Mouse (Mus musculus) embryonic stem cell, embryonic (primary cell): ENCODE data around the gene Kif5a.

Experiments used
- CTCF ChIA-PET, 4 experiments: fragments of 300-600 bp in 2 of 4; fragments of 350-600 bp in 2 of 4; sonication (Branson Sonifier 250); formaldehyde crosslinking; loops; one replicate each; lab custom pipeline; 2022; ENCODE audit warnings: inconsistent platforms in 2 of 4; lab: Charles Lee
- POLR2A ChIA-PET, 4 experiments: fragments of 300-600 bp in 2 of 4; fragments of 350-600 bp in 2 of 4; sonication (Branson Sonifier 250); formaldehyde crosslinking; loops; one replicate each; lab custom pipeline; 2022; ENCODE audit warnings: antibody characterized with exemption in 4 of 4, inconsistent platforms in 1 of 4; lab: Charles Lee

Gene Kif5a

DNA sequence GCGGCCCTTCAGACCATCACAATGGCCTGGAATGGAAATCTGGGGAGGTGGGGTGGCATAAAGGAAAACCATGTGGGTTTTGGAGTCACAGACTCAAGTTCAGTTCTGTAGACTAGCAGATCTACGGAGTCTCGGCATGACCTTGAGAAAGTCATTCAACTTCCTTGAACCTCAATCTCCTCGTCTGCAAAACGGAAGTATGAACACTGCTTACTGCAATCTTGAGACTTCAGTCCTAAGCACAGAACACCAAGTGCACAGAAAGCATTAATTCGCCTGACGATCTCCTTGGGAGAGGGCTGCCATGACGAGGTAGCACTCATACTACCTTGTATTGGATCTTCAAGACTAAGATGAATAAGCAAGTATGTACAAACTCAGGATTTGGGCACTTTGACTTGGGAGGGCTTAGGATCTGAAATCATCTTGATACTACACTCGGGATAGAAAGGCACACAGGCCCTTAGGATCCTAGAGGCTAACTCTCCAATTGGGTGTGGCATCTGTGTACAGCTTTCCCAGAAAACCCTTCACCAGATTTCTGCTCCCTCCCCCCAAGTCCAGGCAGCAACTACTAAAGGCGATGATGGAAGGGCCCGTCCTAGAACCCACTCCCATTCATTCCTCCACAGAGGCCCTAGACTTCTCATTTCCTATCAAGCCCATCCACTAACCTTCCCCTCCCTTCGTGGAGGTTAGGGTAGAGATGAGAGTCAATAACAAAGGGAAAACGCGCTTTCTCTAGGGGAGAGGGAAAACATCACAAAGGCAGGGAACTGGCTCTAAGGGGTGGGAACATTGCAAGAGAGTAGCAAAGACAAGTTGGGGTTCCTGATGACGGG, 1.2 kb downstream of the Kif5a start:
- CTCF ChIA-PET = no interaction called here
- POLR2A ChIA-PET = interaction anchor here in 2 of 4 experiments (1.3 to 3.8 kb wide), 6 partner anchors 11 to 72 kb away, joined by 3 to 13 read pairs (median 8); no protein-coding TSS in a partner anchor

GRCm38 (mm10) chr10:127258489-127258888, 4.7 kb downstream of the Kif5a start:
- ChIA-PET POLR2A (interaction anchor here in 3 of 4 experiments (0.6 to 1.7 kb wide), 6 partner anchors 19 to 53 kb away, joined by 3 to 10 read pairs (median 4); partner anchors contain the start of genes Mars (in 1 of the 3) and Pip4k2c (in 1 of the 3)), CTCF (no interaction called here)

DNA sequence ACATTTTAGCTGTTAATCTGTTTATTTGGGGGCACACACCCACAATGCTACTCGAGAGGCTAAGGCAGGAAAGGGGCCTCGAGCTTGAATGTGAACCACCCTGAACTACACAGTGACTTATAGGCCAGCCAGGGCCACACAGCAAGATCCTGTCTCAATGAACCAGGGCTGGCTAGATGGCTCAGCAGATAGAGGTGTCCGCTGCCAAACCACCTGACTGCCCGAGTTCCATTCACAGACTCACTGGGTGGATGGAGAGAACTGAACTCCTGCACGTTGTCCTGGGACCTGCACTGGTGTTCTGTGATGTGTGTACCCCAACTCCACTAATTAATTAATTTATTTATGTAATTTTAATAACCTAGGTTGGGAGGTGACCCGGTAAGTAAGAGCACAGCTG, 5.4 kb downstream of the Kif5a start:
- ChIA-PET POLR2A (interaction anchor here in 2 of 4 experiments (0.9 to 1.7 kb wide), 6 partner anchors 18 to 53 kb away, joined by 3 to 10 read pairs (median 4); partner anchors contain the start of gene Pip4k2c (in 1 of the 2)), CTCF (no interaction called here)

- ChIA-PET POLR2A (interaction anchor here in 3 of 4 experiments (0.6 to 1.5 kb wide), 17 partner anchors 10 to 275 kb away, joined by 3 to 9 read pairs (median 3); partner anchors contain the start of genes Dctn2 (in 1 of the 3), Mars (in 1 of the 3), Pip4k2c (in 1 of the 3) and Slc26a10 (in 1 of the 3)), CTCF (interaction anchor here in 2 of 4 experiments (0.6 to 1.2 kb wide), 6 partner anchors 44 to 1324 kb away, joined by 3 to 4 read pairs (median 3); partner anchors contain the start of genes Mars (in 1 of the 2) and Pip4k2c (in 1 of the 2))
Measured at GRCm38 (mm10) chr10:127255625-127256345, 7.4 kb downstream of the Kif5a start.

DNA sequence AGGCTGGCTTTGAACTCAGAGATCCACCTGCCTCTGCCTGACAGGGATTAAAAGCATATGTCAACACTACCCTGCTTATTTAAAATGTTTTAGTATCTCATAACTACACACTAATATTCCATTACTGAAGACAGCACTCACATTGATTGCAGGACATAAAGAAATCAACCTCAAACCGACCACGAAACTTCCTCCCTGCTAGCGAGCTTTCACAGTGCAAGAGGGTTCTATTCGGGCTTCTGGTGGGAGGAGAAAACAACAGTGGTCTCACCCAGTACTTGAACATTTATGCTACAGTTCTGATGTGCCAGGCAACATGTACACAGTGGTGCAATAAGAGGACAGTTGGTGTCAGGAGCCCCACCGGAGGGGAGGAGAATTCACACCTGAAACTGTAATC, 12.3 kb downstream of the Kif5a start:
- ChIA-PET CTCF (interaction anchor here in 1 of 4 experiments (1.5 kb wide), 1 partner anchor 81 kb away, joined by 4 read pairs; no protein-coding TSS in a partner anchor), POLR2A (interaction anchor here in 1 of 4 experiments (1.2 to 1.3 kb wide), 3 partner anchors 9 to 35 kb away, joined by 3 to 6 read pairs (median 3); no protein-coding TSS in a partner anchor)

DNA sequence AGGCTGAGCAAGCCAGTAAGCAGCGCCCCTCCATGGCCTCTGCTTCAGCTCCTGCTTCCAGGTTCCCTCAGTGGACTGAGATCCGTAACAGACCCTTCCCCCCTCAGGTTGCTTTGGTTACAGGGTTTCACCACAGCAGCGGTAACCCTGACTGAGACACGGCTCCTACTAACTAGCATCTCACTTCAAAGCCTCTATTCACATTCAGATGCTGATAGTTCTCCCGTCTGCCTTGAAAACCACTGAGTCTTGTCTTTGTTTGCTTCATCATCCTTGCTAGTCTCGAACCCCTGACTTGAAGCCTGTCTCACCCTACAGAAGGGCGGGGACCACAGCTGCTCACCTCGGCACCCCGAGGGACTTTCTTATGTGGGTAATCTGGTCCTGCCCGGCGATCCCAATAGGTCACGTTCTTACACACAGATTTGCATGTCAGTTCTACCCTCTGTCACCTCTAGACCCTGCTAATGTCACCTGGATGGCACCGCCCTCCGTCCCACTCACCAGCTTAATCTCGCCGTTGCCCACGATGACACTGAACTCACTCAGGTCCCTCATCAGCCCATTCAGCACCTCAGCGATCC, 24.8 kb downstream of the Kif5a start:
- POLR2A ChIA-PET = interaction anchor here (0.5 to 5.2 kb wide), 30 partner anchors 8 to 786 kb away, joined by 3 to 37 read pairs (median 4); partner anchors contain the start of genes Kif5a (in 3 of the 4), Pip4k2c (in 3 of the 4), Mars (in 1 of the 4) and Os9 (in 1 of the 4)
- CTCF ChIA-PET = interaction anchor here (0.5 to 1.9 kb wide), 14 partner anchors 8 to 364 kb away, joined by 3 to 8 read pairs (median 4); partner anchors contain the start of gene Gli1 (in 1 of the 4)

DNA sequence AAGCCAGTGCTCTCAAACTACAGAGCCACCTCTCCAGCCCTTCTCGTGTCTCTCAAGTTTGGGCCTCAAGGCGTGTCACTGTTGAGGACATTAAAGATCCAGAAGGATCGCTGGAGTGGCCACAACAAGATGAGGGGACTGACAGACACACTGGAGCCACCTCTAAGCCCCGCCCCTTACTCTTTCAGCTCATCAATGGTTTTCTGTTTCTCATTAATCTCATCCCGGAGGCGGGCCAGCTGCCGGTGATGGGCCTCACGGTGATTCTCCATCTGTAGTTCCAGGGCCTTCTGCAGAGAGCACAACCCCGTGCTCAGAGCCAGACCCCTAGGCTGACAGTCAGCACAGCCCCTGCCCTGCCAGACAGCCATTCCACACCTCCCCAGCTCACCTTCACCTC, 26.6 kb downstream of the Kif5a start:
- ChIA-PET POLR2A (interaction anchor here (0.6 to 5.2 kb wide), 29 partner anchors 9 to 115 kb away, joined by 3 to 37 read pairs (median 4); partner anchors contain the start of genes Pip4k2c (in 3 of the 4), Kif5a (in 1 of the 4) and Os9 (in 1 of the 4)), CTCF (interaction anchor here in 3 of 4 experiments (0.6 to 1.6 kb wide), 11 partner anchors 8 to 951 kb away, joined by 3 to 11 read pairs (median 3); partner anchors contain the start of gene Arhgap9 (in 1 of the 3))

- POLR2A ChIA-PET = interaction anchor here in 3 of 4 experiments (0.5 to 5.0 kb wide), 9 partner anchors 11 to 280 kb away, joined by 3 to 53 read pairs (median 4); partner anchors contain the start of gene Pip4k2c (in 1 of the 3)
- CTCF ChIA-PET = interaction anchor here in 3 of 4 experiments (0.6 to 2.6 kb wide), 5 partner anchors 24 to 124 kb away, joined by 3 to 12 read pairs (median 4); no protein-coding TSS in a partner anchor
Measured at GRCm38 (mm10) chr10:127233141-127233540, 30.0 kb downstream of the Kif5a start.

DNA sequence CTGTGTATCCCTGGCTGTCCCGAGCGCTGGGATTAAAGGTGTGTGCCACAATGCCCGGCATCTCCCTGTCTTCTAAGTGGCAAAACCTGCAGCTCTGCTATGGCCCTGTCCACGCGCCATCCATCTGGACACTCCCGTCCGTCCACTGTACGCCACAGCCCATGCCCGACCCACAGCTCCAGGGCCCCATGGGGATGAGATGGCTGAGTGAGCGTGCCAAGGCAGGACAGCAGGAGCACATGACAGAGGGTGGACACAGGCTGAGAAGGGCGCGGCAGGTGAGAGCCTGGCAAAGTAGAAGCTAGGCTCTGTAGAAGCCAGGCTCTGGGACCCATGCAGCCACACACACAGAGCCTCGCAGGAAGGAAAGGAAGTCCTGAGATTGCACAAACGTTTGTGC, 31.4 kb downstream of the Kif5a start:
- CTCF ChIA-PET = interaction anchor here (0.6 to 2.6 kb wide), 21 partner anchors 20 to 174 kb away, joined by 3 to 12 read pairs (median 4); partner anchors contain the start of gene Pip4k2c (in 1 of the 4)
- POLR2A ChIA-PET = interaction anchor here in 3 of 4 experiments (0.6 to 5.0 kb wide), 35 partner anchors 8 to 281 kb away, joined by 3 to 53 read pairs (median 4); partner anchors contain the start of genes Pip4k2c (in 3 of the 3), Os9 (in 2 of the 3), Arhgap9 (in 1 of the 3) and Cdk4 (in 1 of the 3)

- POLR2A ChIA-PET = interaction anchor here in 3 of 4 experiments (0.5 to 5.0 kb wide), 47 partner anchors 8 to 288 kb away, joined by 3 to 53 read pairs (median 4); partner anchors contain the start of genes Pip4k2c (in 3 of the 3), Os9 (in 2 of the 3), Arhgap9 (in 1 of the 3) and Kif5a (in 1 of the 3)
- CTCF ChIA-PET = interaction anchor here (0.6 to 2.6 kb wide), 21 partner anchors 9 to 172 kb away, joined by 3 to 12 read pairs (median 4); partner anchors contain the start of genes Pip4k2c (in 2 of the 4), Arhgap9 (in 1 of the 4) and Arhgef25 (in 1 of the 4)
Measured at GRCm38 (mm10) chr10:127230693-127231092, 32.5 kb downstream of the Kif5a start.

DNA sequence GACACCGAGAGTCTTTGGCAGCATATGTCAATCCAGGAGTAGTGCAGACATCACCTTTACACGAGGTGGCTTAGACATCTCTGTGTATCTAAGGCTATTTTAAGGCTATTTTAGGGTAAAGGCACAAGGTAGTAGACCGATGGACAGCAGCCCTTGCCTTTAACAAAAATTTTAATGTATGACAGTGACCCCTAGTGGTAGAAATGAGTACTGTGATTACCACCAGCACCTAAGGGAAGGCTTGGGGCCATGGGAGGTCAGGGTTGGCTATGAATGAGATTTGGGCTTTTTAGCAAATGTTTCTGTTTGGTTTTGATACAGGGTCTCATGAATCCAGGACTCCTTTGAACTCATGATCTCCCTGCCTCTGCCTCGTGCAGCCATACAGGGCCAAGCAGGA, 34.3 kb downstream of the Kif5a start:
- ChIA-PET CTCF (interaction anchor here (0.5 to 2.2 kb wide), 13 partner anchors 8 to 418 kb away, joined by 3 to 8 read pairs (median 3); partner anchors contain the start of gene Os9 (in 1 of the 4)), POLR2A (interaction anchor here in 3 of 4 experiments (0.6 to 5.0 kb wide), 10 partner anchors 13 to 85 kb away, joined by 3 to 53 read pairs (median 4); partner anchors contain the start of gene Pip4k2c (in 2 of the 3))

DNA sequence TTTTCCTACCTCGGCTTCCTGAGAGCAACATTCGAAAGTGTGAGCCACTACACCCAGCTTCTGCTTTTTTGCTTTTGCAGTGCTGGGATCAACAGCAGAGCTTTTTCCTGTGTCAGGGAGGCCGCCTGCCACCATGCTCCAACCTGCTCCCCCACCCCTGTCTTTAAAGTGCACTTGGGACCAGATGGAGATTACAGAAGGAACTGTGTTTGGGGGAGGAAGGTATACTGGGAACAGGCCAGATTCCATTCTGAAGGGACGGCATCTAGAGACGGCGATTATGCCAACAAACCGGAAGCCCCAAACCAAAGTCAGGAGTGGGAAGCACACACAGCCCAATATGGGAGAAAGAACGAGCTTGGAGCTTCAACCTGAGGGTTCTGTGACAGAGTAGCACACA, 36.0 kb downstream of the Kif5a start:
- POLR2A ChIA-PET = interaction anchor here in 2 of 4 experiments (0.6 to 2.2 kb wide), 14 partner anchors 9 to 321 kb away, joined by 3 to 8 read pairs (median 3); partner anchors contain the start of gene Pip4k2c (in 2 of the 2)
- CTCF ChIA-PET = interaction anchor here in 3 of 4 experiments (0.6 to 1.0 kb wide), 6 partner anchors 10 to 1141 kb away, joined by 3 to 8 read pairs (median 4); no protein-coding TSS in a partner anchor

- ChIA-PET POLR2A (interaction anchor here in 3 of 4 experiments (0.6 to 2.2 kb wide), 11 partner anchors 8 to 321 kb away, joined by 3 to 8 read pairs (median 4); partner anchors contain the start of gene Pip4k2c (in 3 of the 3)), CTCF (interaction anchor here in 3 of 4 experiments (0.6 to 1.0 kb wide), 5 partner anchors 10 to 168 kb away, joined by 3 to 8 read pairs (median 3); partner anchors contain the start of gene Slc26a10 (in 1 of the 3))
Measured at GRCm38 (mm10) chr10:127226318-127226895, 36.7 kb downstream of the Kif5a start.

- ChIA-PET POLR2A (interaction anchor here (0.6 to 4.6 kb wide), 8 partner anchors 11 to 105 kb away, joined by 3 to 55 read pairs (median 8); partner anchors contain the start of genes Pip4k2c (in 4 of the 4) and Os9 (in 1 of the 4)), CTCF (interaction anchor here in 1 of 4 experiments (0.5 to 0.9 kb wide), 2 partner anchors 11 to 116 kb away, joined by 4 to 5 read pairs; partner anchors contain the start of gene Gli1)
Measured at GRCm38 (mm10) chr10:127225732-127226131, 37.4 kb downstream of the Kif5a start.

DNA sequence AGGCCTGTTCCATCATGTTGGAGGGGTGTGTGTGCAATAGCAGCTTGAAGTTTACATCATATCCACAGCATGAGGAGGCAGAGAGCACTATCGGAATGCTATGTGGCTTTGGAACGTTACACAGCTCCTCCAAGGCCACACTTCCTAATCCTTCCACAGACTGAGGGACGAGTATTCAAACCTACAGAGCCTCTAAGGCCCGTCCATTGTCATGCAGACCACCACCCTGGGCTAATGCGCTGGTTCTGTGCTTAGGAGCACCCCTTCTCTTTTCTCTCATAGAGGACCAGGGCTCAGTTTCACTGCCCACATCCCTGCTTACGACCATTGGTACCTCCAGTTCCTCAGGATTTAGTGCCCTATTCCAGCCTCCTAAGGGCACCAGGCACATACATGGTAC, 37.9 kb downstream of the Kif5a start:
- POLR2A ChIA-PET = interaction anchor here (0.6 to 4.6 kb wide), 14 partner anchors 10 to 343 kb away, joined by 3 to 55 read pairs (median 5); partner anchors contain the start of genes Pip4k2c (in 4 of the 4) and Os9 (in 1 of the 4)
- CTCF ChIA-PET = interaction anchor here in 2 of 4 experiments (0.5 to 1.6 kb wide), 4 partner anchors 8 to 117 kb away, joined by 4 to 5 read pairs (median 4); partner anchors contain the start of genes B4galnt1 (in 1 of the 2) and Gli1 (in 1 of the 2)
